Mouse (Mus musculus): Measurements from ENCODE around the gene Dmbx1.

DNA sequence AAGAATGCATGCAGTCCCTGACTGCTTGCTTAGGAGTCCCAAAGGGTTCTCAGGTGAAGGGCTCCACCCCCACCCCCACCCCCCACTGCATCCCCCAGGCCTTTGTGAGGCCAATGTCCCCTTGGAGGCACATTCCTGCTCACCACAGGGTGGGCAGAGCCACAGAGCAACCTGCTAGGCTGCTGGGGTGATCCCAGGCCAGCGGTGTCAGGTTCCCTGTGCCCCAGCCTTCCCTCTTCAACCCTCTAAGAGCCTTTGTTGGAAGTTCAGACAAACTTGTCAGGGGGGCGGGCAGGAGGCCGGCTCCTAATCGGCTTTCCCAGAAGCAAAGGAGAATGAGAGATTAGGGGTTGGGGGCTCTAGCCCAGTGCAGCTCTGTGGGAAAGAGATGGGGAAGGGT is 28.1 kb downstream of the Dmbx1 start:
- TF ChIP-seq CTCF (conservative IDR thresholded peaks at IDR 0.05; ENCODE audit: low read length) (no peak), POU5F1 (IDR thresholded peaks at IDR 0.05; ENCODE audit: borderline replicate concordance, low read length) (no peak), NANOG (IDR thresholded peaks at IDR 0.05; ENCODE audit: borderline replicate concordance, low read length) (no peak)
